Mouse (Mus musculus) adrenal gland, adult 18-20 months (tissue): ENCODE measurements around the gene Skap2. TPM values are rescaled to one million over a fixed set of nuclear protein-coding genes. Genes with fewer than 3 reads are reported as not detected.

Source experiments
- DNase-seq, 2 experiments: peaks; one replicate each; pipeline ENCODE4 v3.0.0; 2021 to 2022; ENCODE audit warnings: low spot score in 2 of 2
- long read RNA-seq, 2 experiments: library from polyadenylated mRNA; stranded (forward); transcript quantifications; one replicate each; pipeline ENCODE4 v2.0.0; 2021
- total RNA-seq, 2 experiments: library from RNA; stranded (reverse); gene quantifications; 1 replicate in 1 of 2; 2 replicates in 1 of 2; pipeline ENCODE4 v1.2.3; 2021

The Skap2 gene
- total RNA-seq, result 10 to 100 TPM; 43.6 to 59.0 TPM
- long read RNA-seq, experiment 1, transcript Skap2-205 (13 exons, 3,382 nt), result major isoform, 46 of 52 reads
- long read RNA-seq, experiment 1, partial matches to known transcripts, result 1 of 52 reads
- long read RNA-seq, experiment 1, other reads (novel, unspliced or antisense), result 5 of 52 reads
- long read RNA-seq, experiment 2, transcript Skap2-205 (13 exons, 3,382 nt), result major isoform, 108 of 123 reads
- long read RNA-seq, experiment 2, partial matches to known transcripts, result 1 of 123 reads
- long read RNA-seq, experiment 2, other reads (novel, unspliced or antisense), result 14 of 123 reads

- DNase-seq, result peak; percentile 98 to 99
Observed at GRCm38 (mm10) chr6:52012409-52013244, at the start of gene Skap2. Gene Skap2, minus strand, starts transcription at chr6:52012549.

GRCm38 (mm10) chr6:52058899-52059448, 46.6 kb upstream of the Skap2 start:
- DNase-seq, result no peak

GRCm38 (mm10) chr6:52058120-52058519, 45.8 kb upstream of the Skap2 start:
- no peak for DNase-seq

GRCm38 (mm10) chr6:52053567-52054561, 41.5 kb upstream of the Skap2 start:
- DNase-seq, result no peak

GRCm38 (mm10) chr6:52050062-52050461, 37.7 kb upstream of the Skap2 start:
- DNase-seq, result no peak

- peak in 1 of 2 experiments; percentile 34 for DNase-seq
Observed at GRCm38 (mm10) chr6:52045517-52045916, 33.2 kb upstream of the Skap2 start.

GRCm38 (mm10) chr6:52036077-52036476, 23.7 kb upstream of the Skap2 start:
- DNase-seq, result no peak

- DNase-seq, result no peak
Observed at GRCm38 (mm10) chr6:52031181-52031580, 18.8 kb upstream of the Skap2 start.

- DNase-seq, result no peak
Observed at GRCm38 (mm10) chr6:52028131-52028530, 15.8 kb upstream of the Skap2 start.

GRCm38 (mm10) chr6:52027181-52027580, 14.8 kb upstream of the Skap2 start:
- no peak for DNase-seq

GRCm38 (mm10) chr6:52026281-52026680, 13.9 kb upstream of the Skap2 start:
- no peak for DNase-seq

GRCm38 (mm10) chr6:52024730-52025129, 12.4 kb upstream of the Skap2 start:
- no peak for DNase-seq

GRCm38 (mm10) chr6:52022363-52022762, 10.0 kb upstream of the Skap2 start:
- DNase-seq, result no peak

- no peak for DNase-seq
Observed at GRCm38 (mm10) chr6:52020276-52020675, 7.9 kb upstream of the Skap2 start.

GRCm38 (mm10) chr6:52013245-52013945, 1.0 kb upstream of the Skap2 start:
- no peak for DNase-seq

- DNase-seq, result no peak
Observed at GRCm38 (mm10) chr6:52011559-52012408, 565 bp downstream of the Skap2 start.

- no peak for DNase-seq
Observed at GRCm38 (mm10) chr6:52009385-52009784, 3.0 kb downstream of the Skap2 start.

- no peak for DNase-seq
Observed at GRCm38 (mm10) chr6:52008757-52009156, 3.6 kb downstream of the Skap2 start.

- no peak for DNase-seq
Observed at GRCm38 (mm10) chr6:52006649-52007218, 5.6 kb downstream of the Skap2 start.
